Mouse (Mus musculus) heart, embryonic 14.5 days (tissue): ENCODE measurements around the gene Htra2. TPM values are rescaled to one million over a fixed set of nuclear protein-coding genes. Genes with fewer than 3 reads are reported as not detected.

Experiments
- ATAC-seq: fragments of 200-750 bp; cut with Nextera tagmentation; 2 replicates; pipeline ENCODE4 v1.8.0; 2017; ENCODE audit warnings: low read depth, moderate TSS enrichment; ENCODE audit not compliant: insufficient number of reproducible peaks, insufficient read depth, low FRiP score
- H3K27ac ChIP-seq, 2 experiments: fragments of 200-500 bp in 1 of 2; fragments of 300-500 bp in 1 of 2; sonication (generic) in 1 of 2; replicated peaks in 1 of 2; 2 replicates each; pipeline ENCODE4 v1.5.1; 2012 to 2014; ENCODE audit warnings: low read depth in 2 of 2, low read length in 2 of 2, control low read depth in 1 of 2, mild to moderate bottlenecking in 1 of 2, mixed read lengths in 1 of 2; ENCODE audit not compliant: control insufficient read depth in 1 of 2, insufficient read depth in 1 of 2
- H3K27me3 ChIP-seq: fragments of 300-500 bp; sonication (generic); 2 replicates; pipeline ENCODE4 v1.6.1; 2014; ENCODE audit warnings: mild to moderate bottlenecking, low read length, control low read depth; ENCODE audit not compliant: control insufficient read depth, insufficient read depth
- H3K36me3 ChIP-seq: fragments of 300-500 bp; sonication (generic); 2 replicates; pipeline ENCODE4 v1.6.1; 2014; ENCODE audit warnings: mild to moderate bottlenecking, control low read depth, low read length, mixed read lengths; ENCODE audit not compliant: control insufficient read depth, insufficient read depth
- H3K4me1 ChIP-seq, 2 experiments: fragments of 200-500 bp in 1 of 2; fragments of 300-500 bp in 1 of 2; sonication (generic) in 1 of 2; 2 replicates each; pipeline ENCODE4 v1.6.1; 2012 to 2014; ENCODE audit warnings: low read length in 2 of 2, control low read depth in 1 of 2, mixed read lengths in 1 of 2; ENCODE audit not compliant: control insufficient read depth in 2 of 2, insufficient read depth in 2 of 2
- H3K4me2 ChIP-seq: fragments of 300-500 bp; sonication (generic); 2 replicates; pipeline ENCODE4 v1.6.1; 2014; ENCODE audit warnings: mild to moderate bottlenecking, low read length
- H3K4me3 ChIP-seq, 2 experiments: fragments of 200-500 bp in 1 of 2; fragments of 300-500 bp in 1 of 2; sonication (generic) in 1 of 2; 2 replicates each; pipeline ENCODE4 v1.5.1; 2012 to 2014; ENCODE audit warnings: low read length in 2 of 2, mild to moderate bottlenecking in 2 of 2, control low read depth in 1 of 2, low read depth in 1 of 2, moderate library complexity in 1 of 2; ENCODE audit not compliant: control insufficient read depth in 1 of 2, insufficient read depth in 1 of 2
- H3K9ac ChIP-seq: fragments of 300-500 bp; sonication (generic); 2 replicates; pipeline ENCODE4 v1.6.1; 2014; ENCODE audit warnings: mild to moderate bottlenecking, low read length
- H3K9me3 ChIP-seq: fragments of 300-500 bp; sonication (generic); 2 replicates; pipeline ENCODE4 v1.6.1; 2016; ENCODE audit warnings: low read length, control low read depth; ENCODE audit not compliant: control insufficient read depth
- WGBS: fragments of 180-500 bp; shearing (Covaris S2); extraction: QIAGEN DNeasy Blood & Tissue Kit; methylation state at CpG from one replicate; pipeline ENCODE4 v1.1.7; 2014; 5-methylcytosine and 5-hydroxymethylcytosine counted together
- polyA plus RNA-seq: library from polyadenylated mRNA; unstranded; fragments of >200 nt; fragmentation: Nextera tagmentation; extraction: Ambion mirVana; gene quantifications from 2 replicates; pipeline ENCODE4 v1.2.1, GENCODE M21; 2014

Htra2 gene
- polyA plus RNA-seq, 1 experiment from 2014 or later: 47.6 TPM

DNA sequence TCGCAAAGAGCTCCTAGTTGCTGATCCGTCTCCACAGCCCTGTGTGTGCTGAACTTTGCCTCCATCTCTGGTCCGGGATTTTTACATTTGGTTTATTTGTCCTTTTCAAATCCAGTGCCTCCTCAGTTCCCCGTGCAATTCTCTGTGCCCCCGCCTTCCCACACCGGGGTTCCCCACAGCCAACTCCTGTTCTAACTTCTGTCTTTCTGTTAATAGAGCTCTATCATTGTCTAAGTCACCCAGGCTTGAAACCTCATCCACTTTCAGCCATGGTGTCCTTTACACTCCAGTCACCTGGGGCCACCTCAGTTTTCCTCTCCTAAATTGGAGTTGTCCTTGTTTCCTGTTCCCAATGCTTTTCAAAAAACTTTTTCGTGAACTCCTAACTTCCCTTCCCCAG, 43.8 kb downstream of the Htra2 start:
- 88% methylated on average over 7 of the region's 7 CpGs for WGBS
- H3K4me1 ChIP-seq: peaks cover 3 to 6% of the 10 kb centered on the region in 2 experiments; a peak in 2 of 4 replicates

DNA sequence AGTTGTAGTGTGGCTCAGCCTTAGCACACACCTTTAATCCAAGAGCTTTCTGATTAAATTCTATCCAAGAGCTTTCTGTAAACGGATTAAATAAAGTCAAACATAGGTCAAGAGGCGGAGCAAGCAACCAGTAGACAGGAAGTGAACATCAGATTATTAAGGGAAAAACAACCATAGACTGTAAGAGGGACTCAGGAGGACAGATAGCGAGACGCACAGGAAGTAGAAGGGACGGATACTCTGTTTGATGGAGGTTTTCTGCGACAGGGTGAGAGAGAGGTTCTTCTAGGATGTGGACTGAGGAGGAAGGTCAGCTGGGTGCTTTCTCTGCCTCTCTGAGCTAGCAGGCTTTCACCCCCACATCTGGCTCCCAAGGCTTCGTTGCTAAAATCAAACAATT, 45.1 kb downstream of the Htra2 start:
- H3K27ac ChIP-seq: 0 out of 4 replicates have a peak overlapping the region, but pooled peaks of 1 of the 2 experiments have one; percentile 42

More for the DNA sequence above, 43.8 kb downstream of the Htra2 start:
- no peaks in the 10 kb centered on the region for H3K9me3 ChIP-seq
- H3K4me3 ChIP-seq: no peak overlapping the region
- H3K4me2 ChIP-seq: no peak overlapping the region
- H3K27ac ChIP-seq: no peak overlapping the region
- H3K36me3 ChIP-seq: no peaks in the 10 kb centered on the region
- ATAC-seq: no peak
- H3K9ac ChIP-seq: no peak overlapping the region
- H3K27me3 ChIP-seq: no peaks in the 10 kb centered on the region

DNA sequence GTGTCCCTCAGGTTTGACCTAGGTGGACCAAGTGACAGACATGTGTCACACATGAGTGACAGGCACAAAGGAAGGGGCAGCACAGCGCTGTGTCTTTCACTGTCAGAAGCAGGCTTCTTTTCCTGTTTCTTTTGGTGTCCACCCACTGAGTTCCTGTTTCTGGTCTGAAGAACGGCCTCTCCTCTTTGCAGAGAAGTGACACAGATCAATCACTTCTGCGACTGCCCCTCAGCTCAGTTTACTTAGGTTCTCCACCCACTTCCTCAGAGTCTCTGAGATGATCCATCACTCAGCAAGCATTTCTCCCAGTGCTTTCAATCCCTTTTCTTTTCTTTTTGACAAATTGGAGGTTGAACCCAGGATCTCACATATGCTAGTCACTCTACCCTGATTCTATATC, 46.4 kb downstream of the Htra2 start:
- no peaks in the 10 kb centered on the region for H3K27me3 ChIP-seq
- H3K27ac ChIP-seq: no peak overlapping the region
- H3K4me2 ChIP-seq: no peak overlapping the region
- no peaks in the 10 kb centered on the region for H3K9me3 ChIP-seq
- no peak overlapping the region for H3K4me3 ChIP-seq
- ATAC-seq: no peak
- H3K9ac ChIP-seq: no peak overlapping the region
- peaks cover 13 to 17% of the 10 kb centered on the region in 2 experiments for H3K4me1 ChIP-seq
- WGBS: 64% methylated on average over 3 of the region's 3 CpGs
- H3K36me3 ChIP-seq: no peaks in the 10 kb centered on the region

More for the DNA sequence above, 45.1 kb downstream of the Htra2 start:
- H3K4me2 ChIP-seq: no peak overlapping the region; the same call in 1 of the 2 replicates
- H3K27me3 ChIP-seq: no peaks in the 10 kb centered on the region
- H3K4me3 ChIP-seq: no peak overlapping the region
- ATAC-seq: no peak
- H3K9me3 ChIP-seq: no peaks in the 10 kb centered on the region
- H3K4me1 ChIP-seq: peaks cover 7 to 8% of the 10 kb centered on the region in 2 experiments; a peak in 3 of 4 replicates
- no peak overlapping the region for H3K9ac ChIP-seq
- H3K36me3 ChIP-seq: no peaks in the 10 kb centered on the region
- WGBS: 40% methylated on average over 7 of the region's 7 CpGs

DNA sequence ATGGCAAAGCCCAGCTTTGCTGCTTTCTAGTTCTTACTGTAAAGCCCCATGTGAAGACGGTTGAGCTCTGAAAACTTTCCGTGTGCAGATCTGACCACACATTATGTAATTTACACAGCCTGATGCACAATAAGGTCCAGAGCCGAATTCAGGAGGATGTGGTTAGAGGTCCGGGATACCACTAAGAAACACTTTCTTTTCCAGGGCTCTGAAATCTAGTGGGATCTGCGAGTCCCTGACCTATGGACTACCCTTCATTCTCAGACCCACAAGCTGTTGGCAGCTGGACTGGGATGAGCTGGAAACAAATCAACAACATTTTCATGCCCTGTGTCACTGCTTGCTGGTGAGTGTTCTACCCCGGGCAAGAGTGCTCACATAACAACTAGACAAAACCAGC, 49.0 kb downstream of the Htra2 start:
- 89% methylated on average over 6 of the region's 6 CpGs for WGBS
- Histone ChIP-seq H3K9ac (no peak overlapping the region), H3K27ac (no peak overlapping the region), H3K4me2 (no peak overlapping the region), H3K4me1 (peaks cover 13 to 17% of the 10 kb centered on the region in 2 experiments), H3K36me3 (no peaks in the 10 kb centered on the region), H3K9me3 (no peaks in the 10 kb centered on the region), H3K4me3 (no peak overlapping the region), H3K27me3 (no peaks in the 10 kb centered on the region)
- no peak for ATAC-seq

DNA sequence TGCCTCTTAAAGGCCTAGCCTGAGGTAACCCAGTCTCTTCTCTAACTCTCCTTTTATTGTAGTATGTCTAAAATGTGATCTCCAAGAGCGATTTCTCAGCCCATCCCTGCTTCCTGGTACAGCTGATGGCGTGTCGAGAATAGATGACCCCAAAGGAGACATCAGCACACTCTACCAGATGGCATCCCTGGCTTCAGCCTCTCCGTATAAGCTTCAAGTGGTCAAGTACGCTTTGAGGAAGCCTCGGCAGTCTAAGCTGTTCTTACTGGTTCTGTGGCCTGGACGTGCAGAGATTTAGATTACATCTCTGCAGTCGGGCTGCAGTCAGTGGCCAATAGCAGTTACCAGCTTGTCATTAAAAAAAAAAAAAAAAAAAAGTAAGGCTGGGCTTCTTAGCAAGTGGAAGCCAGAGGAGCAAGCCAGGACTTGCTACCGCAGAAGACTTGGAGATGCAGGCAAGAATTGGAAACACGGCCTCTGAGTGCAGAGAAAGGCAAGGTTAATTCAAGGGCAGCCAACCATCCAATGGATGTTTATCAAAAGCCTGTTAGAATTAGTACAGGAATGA, 49.5 kb downstream of the Htra2 start:
- no peak overlapping the region for H3K4me3 ChIP-seq
- WGBS: 84% methylated on average over 10 of the region's 10 CpGs
- H3K4me2 ChIP-seq: no peak overlapping the region
- H3K4me1 ChIP-seq: peaks cover 13 to 17% of the 10 kb centered on the region in 2 experiments
- H3K9ac ChIP-seq: no peak overlapping the region
- H3K27ac ChIP-seq: 0 out of 4 replicates have a peak overlapping the region, but pooled peaks of 1 of the 2 experiments have one; percentile 13
- no peaks in the 10 kb centered on the region for H3K36me3 ChIP-seq
- no peaks in the 10 kb centered on the region for H3K27me3 ChIP-seq
- ATAC-seq: no peak
- no peaks in the 10 kb centered on the region for H3K9me3 ChIP-seq

DNA sequence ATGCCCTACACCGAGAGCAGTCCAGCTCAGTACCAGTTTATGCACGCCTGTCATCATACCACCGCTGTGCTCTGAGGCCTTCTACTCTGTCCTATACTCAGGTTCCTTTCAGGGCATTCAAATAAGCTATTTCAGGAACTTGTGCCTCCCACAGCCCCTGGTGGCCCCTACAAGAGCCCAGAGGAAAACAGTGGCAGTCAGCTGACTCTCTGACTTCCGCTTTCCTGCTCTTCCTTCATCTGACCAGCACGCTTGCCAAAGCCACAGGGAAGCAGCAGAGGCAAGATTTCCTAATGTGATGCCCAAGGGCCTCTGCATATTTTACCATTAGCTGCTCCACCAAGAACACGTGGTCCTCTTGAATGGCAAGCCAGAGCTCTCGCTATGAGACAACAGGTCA, 50.2 kb downstream of the Htra2 start:
- no peaks in the 10 kb centered on the region for H3K36me3 ChIP-seq
- peak; percentile 82 for ATAC-seq
- H3K9me3 ChIP-seq: no peaks in the 10 kb centered on the region
- peak overlapping the region; percentile 13 to 67 for H3K27ac ChIP-seq
- 17% methylated on average over 7 of the region's 7 CpGs for WGBS
- peak overlapping the region; percentile 27 for H3K4me2 ChIP-seq
- peaks cover 10 to 15% of the 10 kb centered on the region in 2 experiments for H3K4me1 ChIP-seq
- H3K9ac ChIP-seq: peak overlapping the region; percentile 32; the same call in 1 of the 2 replicates
- no peak overlapping the region for H3K4me3 ChIP-seq
- H3K27me3 ChIP-seq: no peaks in the 10 kb centered on the region

DNA sequence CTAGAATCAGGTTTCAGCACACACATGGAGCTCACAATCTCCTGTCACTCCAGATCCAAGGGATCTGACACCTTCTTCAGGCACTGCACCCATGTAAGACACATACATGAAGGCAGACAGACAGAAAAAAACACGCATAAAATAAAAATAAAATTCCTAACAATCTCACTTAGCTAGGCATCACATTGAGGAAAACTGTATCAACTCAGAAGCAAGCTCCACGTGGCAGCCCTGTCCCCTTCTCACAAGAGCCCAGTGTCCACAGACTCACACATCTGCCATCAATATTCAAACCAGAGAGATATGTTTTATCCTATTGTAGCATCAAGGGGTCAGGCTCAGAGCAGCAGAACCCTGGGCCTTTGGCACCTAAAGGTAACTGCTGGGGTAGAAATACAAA, 50.8 kb downstream of the Htra2 start:
- H3K4me1 ChIP-seq: peaks cover 10 to 14% of the 10 kb centered on the region in 2 experiments
- 69% methylated on average over 2 of the region's 2 CpGs for WGBS
- no peaks in the 10 kb centered on the region for H3K36me3 ChIP-seq
- no peaks in the 10 kb centered on the region for H3K9me3 ChIP-seq
- H3K4me3 ChIP-seq: no peak overlapping the region
- no peaks in the 10 kb centered on the region for H3K27me3 ChIP-seq
- no peak for ATAC-seq
- peak overlapping the region; percentile 13 to 67 for H3K27ac ChIP-seq
- peak overlapping the region; percentile 27 for H3K4me2 ChIP-seq
- peak overlapping the region; percentile 32; the same call in 1 of the 2 replicates for H3K9ac ChIP-seq

DNA sequence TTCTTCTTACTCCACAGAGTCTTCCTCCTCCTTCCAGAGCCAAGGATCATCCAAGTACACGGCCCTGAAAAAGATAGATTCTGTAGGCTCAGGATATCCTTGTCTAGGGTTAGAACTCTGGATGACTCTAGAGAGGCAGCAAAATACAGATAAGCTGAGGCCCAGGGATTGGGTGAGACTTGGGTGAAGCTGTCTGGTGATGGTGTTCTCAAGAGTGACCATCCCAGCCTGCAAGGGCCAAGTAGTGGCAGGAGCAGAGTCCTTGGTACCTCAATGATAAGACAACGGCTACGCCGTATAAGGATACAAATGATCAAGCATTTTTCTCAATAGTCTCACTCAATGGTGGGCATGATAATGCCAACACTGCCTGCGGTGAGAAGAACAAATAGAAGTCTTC, 51.2 kb downstream of the Htra2 start:
- Histone ChIP-seq H3K9me3 (no peaks in the 10 kb centered on the region), H3K4me1 (peaks cover 10 to 14% of the 10 kb centered on the region in 2 experiments), H3K27ac (peak overlapping the region in 1 of 2 experiments; percentile 67; a peak in 1 of 4 replicates), H3K36me3 (no peaks in the 10 kb centered on the region), H3K27me3 (no peaks in the 10 kb centered on the region), H3K4me3 (no peak overlapping the region), H3K4me2 (no peak overlapping the region), H3K9ac (no peak overlapping the region)
- WGBS: 89% methylated on average over 5 of the region's 5 CpGs
- no peak for ATAC-seq
